Mouse (Mus musculus) lung, adult 2 months (tissue): Measurements from ENCODE around the gene Smyd3. TPM values are rescaled to one million over a fixed set of nuclear protein-coding genes. Genes with fewer than 3 reads are reported as not detected.

Experiments used
- DNase-seq: peaks from one replicate; pipeline ENCODE4 v3.0.0; 2022
- H3K4me1 ChIP-seq: fragments of 200-500 bp; 2 replicates; pipeline ENCODE4 v1.6.1; 2011; ENCODE audit warnings: low read length; ENCODE audit not compliant: control insufficient read depth, insufficient read depth
- H3K4me3 ChIP-seq: fragments of 200-500 bp; replicated peaks from 2 replicates; pipeline ENCODE3; 2011; ENCODE audit warnings: low read depth, mild to moderate bottlenecking, control low read depth, low read length; ENCODE audit errors: extremely low read depth
- CTCF ChIP-seq: fragments of 200-500 bp; IDR thresholded peaks from 2 replicates; pipeline ENCODE4 v1.5.1; 2011; ENCODE audit warnings: mild to moderate bottlenecking, low read length, control low read depth; ENCODE audit not compliant: insufficient read depth
- POLR2A ChIP-seq: fragments of 200-500 bp; IDR thresholded peaks from 2 replicates; pipeline ENCODE4 v1.6.1; 2011; ENCODE audit warnings: low read depth, mild to moderate bottlenecking, control low read depth, low read length, borderline replicate concordance; ENCODE audit errors: extremely low read depth
- WGBS: fragments of 180-500 bp; shearing (Covaris S2); methylation state at CpG from one replicate; pipeline ENCODE4 v1.1.7; 2018; 5-methylcytosine and 5-hydroxymethylcytosine counted together
- polyA plus RNA-seq: library from polyadenylated mRNA; depleted of rRNA; stranded (reverse); fragments of >200 nt; gene quantifications from 2 replicates; pipeline ENCODE4 v1.2.3, GENCODE M21; 2012

Gene Smyd3
- polyA plus RNA-seq, 1 experiment = 4.7 TPM

GRCm38 (mm10) chr1:179279116-179279515 lies 238.7 kb downstream of the Smyd3 start:
- TF ChIP-seq POLR2A (no peak), CTCF (no peak)
- Histone ChIP-seq H3K4me3 (no peak overlapping the region), H3K4me1 (no peaks in the 10 kb centered on the region)
- no peak for DNase-seq
- WGBS = 93% methylated on average over 4 of the region's 4 CpGs

- no peaks in the 10 kb centered on the region for H3K4me1 ChIP-seq
- 96% methylated on average over 9 of the region's 9 CpGs for WGBS
- DNase-seq = no peak
- TF ChIP-seq CTCF (no peak), POLR2A (no peak)
- H3K4me3 ChIP-seq = no peak overlapping the region
These were observed 240.5 kb downstream of the Smyd3 start for GRCm38 (mm10) chr1:179277346-179277745.

GRCm38 (mm10) chr1:179276866-179277265 lies 241.0 kb downstream of the Smyd3 start:
- DNase-seq = no peak
- Histone ChIP-seq H3K4me1 (no peaks in the 10 kb centered on the region), H3K4me3 (no peak overlapping the region)
- 91% methylated on average over 1 of the region's 1 CpGs for WGBS
- TF ChIP-seq CTCF = no peak
- TF ChIP-seq POLR2A = no peak

GRCm38 (mm10) chr1:179272926-179273325 lies 244.9 kb downstream of the Smyd3 start:
- TF ChIP-seq CTCF (no peak), POLR2A (no peak)
- no peak overlapping the region for H3K4me3 ChIP-seq
- DNase-seq = no peak
- WGBS = 90% methylated on average over 4 of the region's 4 CpGs
- no peaks in the 10 kb centered on the region for H3K4me1 ChIP-seq

- DNase-seq = no peak
- Histone ChIP-seq H3K4me3 (no peak overlapping the region), H3K4me1 (no peaks in the 10 kb centered on the region)
- TF ChIP-seq CTCF = no peak
These were observed 245.5 kb downstream of the Smyd3 start for GRCm38 (mm10) chr1:179272351-179272750.

- DNase-seq = no peak
- Histone ChIP-seq H3K4me1 (no peaks in the 10 kb centered on the region), H3K4me3 (no peak overlapping the region)
- TF ChIP-seq CTCF (no peak), POLR2A (no peak)
- WGBS = 80% methylated on average over 3 of the region's 3 CpGs
These were observed 250.9 kb downstream of the Smyd3 start for GRCm38 (mm10) chr1:179266936-179267335.

- H3K4me1 ChIP-seq = no peaks in the 10 kb centered on the region
- TF ChIP-seq CTCF (no peak), POLR2A (no peak)
- 55% methylated on average over 11 of the region's 11 CpGs for WGBS
- H3K4me3 ChIP-seq = no peak overlapping the region
- DNase-seq = no peak
These were observed 256.3 kb downstream of the Smyd3 start for GRCm38 (mm10) chr1:179261496-179261966.

GRCm38 (mm10) chr1:179255826-179256512 lies 261.9 kb downstream of the Smyd3 start:
- TF ChIP-seq CTCF (no peak), POLR2A (no peak)
- Histone ChIP-seq H3K4me3 (no peak overlapping the region), H3K4me1 (no peaks in the 10 kb centered on the region)
- no peak for DNase-seq
- WGBS = 81% methylated on average over 11 of the region's 11 CpGs

GRCm38 (mm10) chr1:179254531-179254930 lies 263.3 kb downstream of the Smyd3 start:
- TF ChIP-seq POLR2A (no peak), CTCF (no peak)
- WGBS = 81% methylated on average over 3 of the region's 3 CpGs
- Histone ChIP-seq H3K4me3 (no peak overlapping the region), H3K4me1 (no peaks in the 10 kb centered on the region)
- no peak for DNase-seq

- H3K4me1 ChIP-seq = no peaks in the 10 kb centered on the region
- no peak overlapping the region for H3K4me3 ChIP-seq
- 65% methylated on average over 4 of the region's 4 CpGs for WGBS
- TF ChIP-seq POLR2A (no peak), CTCF (no peak)
- no peak for DNase-seq
These were observed 265.2 kb downstream of the Smyd3 start for GRCm38 (mm10) chr1:179252611-179253010.

GRCm38 (mm10) chr1:179250388-179250787 lies 267.5 kb downstream of the Smyd3 start:
- DNase-seq = no peak
- no peaks in the 10 kb centered on the region for H3K4me1 ChIP-seq
- WGBS = 88% methylated on average over 3 of the region's 3 CpGs
- no peak overlapping the region for H3K4me3 ChIP-seq
- TF ChIP-seq CTCF = no peak
- TF ChIP-seq POLR2A = no peak
